Mouse (Mus musculus) spleen, adult 12 weeks (tissue): ENCODE measurements around the gene Dgkg.
A peak's percentile ranks its signal among the peaks of the same experiment; 100 is the strongest.

ENCODE experiments used
- DNase-seq: peaks from one replicate; pipeline ENCODE4 v3.0.0; 2022; ENCODE audit warnings: low spot score

The Dgkg gene

DNA sequence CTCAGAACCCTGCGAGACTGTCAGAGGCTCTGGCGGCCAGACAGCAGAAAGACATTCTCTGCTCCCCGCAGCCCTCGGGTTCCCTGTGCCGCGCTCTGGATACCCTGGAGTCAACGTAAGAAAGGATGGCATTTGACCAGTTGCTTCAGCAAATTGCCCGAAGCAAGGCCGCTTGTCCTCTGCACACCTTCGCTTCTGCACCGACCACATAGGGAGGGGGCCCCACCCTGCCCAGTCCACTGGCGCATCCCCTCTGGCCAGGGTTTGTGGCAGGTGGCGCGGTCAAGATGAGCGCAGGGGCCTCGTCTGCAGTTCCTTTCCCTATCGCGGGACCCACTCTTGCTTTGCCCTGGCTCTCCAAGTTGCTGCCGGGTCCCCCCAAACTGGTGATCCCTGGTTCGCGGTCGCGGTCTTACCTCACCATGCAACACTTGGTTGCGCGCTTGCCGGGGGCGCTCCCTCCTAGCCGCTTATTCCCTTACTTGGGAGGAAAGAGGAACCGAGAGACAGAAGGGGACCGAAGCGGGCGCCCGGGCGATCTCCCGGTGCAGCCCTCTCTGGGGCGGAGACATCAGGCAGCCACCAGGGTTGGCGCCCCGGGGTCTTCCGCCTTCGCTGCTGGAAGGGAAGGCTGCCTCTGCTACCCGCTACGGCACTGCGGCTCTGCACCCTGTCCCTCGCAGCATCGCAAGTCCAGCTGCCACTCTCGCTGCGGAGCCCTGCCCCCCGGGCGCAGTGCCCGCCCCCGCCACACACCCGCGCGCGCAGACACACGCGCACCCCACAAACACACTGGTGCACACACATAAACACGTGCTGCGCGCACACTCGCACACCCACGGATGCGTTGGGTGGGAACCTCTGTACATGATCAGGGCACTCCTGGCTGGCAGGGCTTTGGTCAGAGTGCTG, at the start of gene Dgkg:
TSS of gene Dgkg (minus strand) at position 689 of the 912 bp plus-strand sequence.
- peak; percentile 33 for DNase-seq

DNA sequence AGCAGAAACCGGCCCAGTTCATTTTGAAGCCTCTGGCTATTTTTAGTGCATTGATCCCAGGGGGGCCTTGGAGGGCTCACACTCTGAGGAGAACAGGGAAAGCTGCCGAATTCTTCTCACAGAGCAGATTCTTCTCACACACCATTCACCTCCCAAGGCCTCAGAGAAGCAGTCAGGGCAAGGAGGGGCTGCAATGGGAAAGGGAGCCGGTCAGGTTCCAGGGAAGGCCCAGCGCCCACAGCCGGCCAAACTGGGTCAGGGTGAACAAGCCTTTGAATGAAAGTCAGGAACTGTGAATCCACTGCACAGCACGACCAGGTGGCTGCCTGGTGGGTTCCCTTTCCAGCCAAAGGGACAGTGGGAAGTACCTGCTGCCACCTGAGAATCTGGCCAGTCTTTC, 47.9 kb upstream of the Dgkg start:
- DNase-seq, result no peak

DNA sequence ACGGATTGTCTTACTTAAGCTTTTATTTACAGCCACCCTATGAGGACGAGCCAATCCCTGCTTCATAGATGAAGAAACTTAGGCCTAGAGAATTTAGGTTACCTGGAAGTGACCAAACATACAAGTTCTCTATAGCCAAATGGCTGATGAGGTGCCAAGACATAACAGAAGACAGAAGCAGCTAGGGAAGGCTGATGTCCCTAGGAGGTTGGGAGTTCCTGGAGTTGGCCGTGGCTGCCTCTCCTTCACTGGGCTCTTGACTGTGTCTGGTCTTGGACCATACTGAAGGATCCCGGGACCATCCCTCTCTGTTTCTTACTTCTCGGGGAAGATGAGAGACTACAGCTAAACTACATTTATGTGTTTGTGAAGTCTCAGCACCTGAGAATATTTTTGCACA, 47.1 kb upstream of the Dgkg start:
- no peak for DNase-seq

DNA sequence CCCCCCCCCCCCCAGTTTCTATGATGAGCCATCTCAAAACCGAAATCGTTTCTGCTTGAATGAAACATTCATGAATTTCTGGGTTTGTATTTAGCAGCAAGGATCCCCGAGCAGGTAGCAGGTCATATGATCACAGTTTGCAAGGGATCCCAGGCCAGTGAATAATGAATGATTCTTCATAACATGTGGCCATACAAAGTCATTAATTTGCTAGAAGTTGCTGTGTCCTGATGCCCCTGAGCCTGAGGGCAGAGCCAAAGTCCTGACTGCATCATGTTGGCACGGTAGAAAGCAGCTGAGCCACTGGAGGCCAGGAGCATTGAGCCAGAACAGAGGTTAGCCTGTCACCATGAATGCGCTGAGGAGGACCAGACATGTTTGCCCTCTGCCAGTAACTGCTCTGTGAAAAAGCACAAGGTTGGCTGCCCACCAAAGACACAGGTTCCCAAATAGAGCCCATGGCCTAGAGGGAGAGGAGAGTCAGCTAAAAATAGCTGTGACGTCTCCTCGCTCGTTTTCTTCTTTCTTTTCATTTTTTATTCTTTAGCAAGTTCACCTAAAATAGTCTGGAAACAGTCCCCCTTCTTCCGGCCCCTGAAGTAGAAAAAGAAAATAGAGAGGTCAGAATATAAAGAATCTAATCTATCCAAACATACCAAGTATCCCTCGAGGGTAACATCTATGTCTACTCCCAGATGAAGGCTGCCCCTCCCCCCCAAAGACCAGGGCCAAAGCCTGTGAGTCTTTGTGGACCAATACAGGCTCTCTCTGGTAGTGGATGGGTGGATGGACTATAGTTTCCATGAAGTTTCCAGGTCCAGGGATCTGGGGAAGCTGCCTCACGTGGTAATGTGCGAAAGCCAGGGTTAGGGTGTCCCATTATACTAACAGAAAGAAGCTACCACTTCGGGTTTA, 42.1 kb upstream of the Dgkg start:
- no peak for DNase-seq

DNA sequence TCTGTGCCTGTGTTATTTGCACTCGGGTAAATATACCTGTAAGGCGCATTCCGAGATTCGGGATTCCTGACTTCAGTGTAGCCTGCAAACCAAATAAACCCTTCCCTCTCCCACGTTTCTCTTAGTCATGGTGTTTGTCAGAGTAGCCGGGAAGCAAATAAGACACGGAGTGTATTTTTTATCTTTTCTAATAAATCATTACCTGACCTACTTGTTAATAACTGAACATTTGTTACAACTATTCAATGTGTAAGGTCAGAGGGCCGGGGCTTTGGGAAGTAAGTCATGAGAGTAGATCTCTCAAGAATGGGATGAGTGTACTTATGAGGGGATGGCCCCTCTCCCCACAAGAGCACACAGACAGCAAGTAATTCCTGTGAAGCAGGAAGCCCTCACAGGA, 41.1 kb upstream of the Dgkg start:
- DNase-seq, result no peak

DNA sequence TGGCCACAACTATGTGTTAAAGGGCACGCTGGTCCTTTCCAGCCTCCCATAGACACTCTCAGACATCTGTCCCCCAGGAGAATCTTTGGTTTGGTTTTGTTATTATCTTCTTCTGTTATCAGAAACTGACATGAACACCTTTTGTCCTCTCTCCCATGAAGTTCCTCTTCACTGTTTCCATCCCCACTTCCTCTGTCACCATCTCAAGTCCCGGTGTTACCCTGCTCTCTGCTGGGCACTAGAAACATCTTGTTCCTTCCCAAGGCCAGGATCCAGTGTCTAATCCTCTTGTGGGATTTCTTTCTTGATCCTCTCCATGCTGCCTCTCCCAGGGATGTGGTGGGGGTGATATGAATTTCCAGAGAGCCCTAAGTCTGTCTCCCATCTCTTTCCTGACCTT, 32.6 kb upstream of the Dgkg start:
- no peak for DNase-seq

DNA sequence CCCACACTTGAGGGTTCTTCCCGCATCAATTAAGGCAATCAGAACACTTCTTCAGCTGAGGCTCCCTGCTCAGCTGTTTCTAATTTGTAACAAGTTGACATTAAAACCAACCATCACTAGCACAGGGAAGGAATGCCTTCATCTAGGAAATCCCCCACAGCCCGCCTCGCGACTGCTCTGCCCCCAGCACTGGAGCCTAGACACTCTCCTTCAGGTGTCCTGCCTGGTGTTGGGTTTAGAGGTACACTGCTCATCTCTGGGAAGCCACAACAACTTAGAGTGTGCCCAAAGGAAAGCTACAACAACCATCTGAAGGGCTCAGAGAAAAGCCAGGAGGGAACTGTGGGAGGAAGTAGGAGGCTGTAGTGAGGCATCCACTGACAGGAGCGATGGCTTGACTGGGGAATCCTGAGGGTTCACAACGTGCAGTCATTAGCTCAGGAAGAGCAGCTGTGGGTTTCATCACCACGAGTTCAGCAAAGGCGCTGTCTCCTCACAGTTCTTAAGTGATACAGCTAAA, 30.8 kb upstream of the Dgkg start:
- DNase-seq, result no peak

DNA sequence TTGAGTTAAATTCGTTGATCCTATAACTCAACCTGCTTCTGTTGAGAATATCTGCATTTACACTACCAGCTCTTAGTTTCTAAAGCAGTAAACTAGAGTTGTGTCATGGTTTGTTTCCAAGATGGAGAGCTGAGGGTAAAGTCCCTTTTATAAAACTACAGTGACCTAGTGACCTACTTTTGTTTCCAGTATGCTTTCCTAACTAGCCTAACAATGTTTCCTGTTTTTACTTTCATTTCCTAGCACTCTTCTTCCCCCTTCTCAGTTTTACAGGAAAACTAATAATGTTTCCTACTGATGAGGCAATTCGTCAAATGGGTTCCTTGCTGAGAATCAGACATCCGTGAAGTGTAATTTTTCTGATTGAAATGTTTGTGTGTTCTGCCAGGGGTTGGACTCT, 26.6 kb upstream of the Dgkg start:
- DNase-seq, result no peak

DNA sequence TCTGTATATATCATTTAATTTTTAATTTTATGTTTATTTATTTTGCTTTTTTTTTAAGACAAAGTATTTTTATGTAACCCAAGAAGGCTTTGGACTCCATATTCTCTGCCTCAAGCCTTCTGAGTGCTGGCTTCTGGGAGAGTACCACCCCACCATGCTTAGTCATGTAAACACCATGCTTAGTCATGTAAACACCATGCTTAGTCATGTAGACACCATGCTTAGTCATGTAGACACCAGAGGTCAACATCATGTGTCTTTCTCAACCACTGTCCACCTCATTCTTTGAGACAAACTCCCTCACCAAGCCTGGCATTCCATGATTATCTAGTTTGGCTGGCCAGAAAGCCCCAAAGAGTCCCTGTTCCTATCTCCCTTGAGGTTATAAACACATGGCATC, 25.7 kb upstream of the Dgkg start:
- no peak for DNase-seq

DNA sequence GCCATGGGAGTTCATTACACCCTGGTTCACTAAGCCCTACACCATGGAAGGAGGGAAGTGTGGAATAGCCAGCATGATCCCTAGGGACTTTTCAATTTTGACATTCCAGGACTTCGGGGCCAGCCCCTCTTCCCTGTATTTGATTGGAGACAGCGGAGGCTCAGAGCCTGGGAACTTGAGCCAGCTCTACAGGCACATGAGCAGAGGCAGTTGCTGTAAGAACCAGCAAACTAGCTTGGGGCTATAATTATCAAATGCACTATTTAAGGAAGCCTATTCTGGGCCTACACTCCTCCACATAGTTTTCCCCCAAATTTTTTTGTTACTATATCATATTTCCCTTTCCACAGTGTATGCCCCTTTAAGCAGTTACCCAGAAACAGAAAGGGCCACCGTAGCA, 22.6 kb upstream of the Dgkg start:
- no peak for DNase-seq

DNA sequence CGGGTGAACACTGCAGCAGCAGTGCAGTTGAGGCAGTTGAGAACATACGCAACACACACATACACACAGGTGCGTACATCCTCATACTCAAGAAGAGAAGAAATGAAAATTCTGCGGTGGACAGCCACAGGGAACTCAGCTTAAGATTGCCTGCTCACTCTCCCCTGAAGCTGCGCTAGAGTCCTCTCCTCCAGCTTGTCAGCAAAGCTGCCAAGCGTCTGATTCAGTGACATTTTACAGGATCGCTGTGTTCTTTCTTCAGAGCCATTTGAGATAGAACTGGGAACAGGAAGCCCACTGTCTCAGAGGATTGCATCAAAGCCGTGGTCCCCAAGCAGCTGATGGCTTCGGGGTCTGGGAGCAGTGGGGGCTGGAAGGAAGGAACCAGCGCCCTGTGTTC, 17.6 kb upstream of the Dgkg start:
- no peak for DNase-seq

DNA sequence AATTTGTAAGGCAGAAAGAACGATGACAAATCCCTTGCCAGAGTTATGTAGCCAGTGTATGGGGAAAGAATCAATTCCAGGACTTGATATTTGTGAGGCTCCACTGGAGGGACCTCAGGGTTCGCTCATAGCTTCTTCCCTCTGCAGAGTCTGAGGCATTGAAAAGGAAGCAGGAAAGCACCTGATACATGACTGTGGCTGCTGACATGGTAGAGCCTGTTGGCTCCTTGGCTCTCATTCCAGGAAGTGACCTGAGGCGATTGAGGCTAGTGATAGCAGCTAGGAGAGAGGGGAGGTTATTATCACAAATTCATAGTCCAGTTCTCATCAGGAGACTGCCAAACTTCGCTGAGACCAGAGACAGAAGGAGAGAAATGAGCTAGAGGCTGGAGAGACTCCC, 17.1 kb upstream of the Dgkg start:
- no peak for DNase-seq

DNA sequence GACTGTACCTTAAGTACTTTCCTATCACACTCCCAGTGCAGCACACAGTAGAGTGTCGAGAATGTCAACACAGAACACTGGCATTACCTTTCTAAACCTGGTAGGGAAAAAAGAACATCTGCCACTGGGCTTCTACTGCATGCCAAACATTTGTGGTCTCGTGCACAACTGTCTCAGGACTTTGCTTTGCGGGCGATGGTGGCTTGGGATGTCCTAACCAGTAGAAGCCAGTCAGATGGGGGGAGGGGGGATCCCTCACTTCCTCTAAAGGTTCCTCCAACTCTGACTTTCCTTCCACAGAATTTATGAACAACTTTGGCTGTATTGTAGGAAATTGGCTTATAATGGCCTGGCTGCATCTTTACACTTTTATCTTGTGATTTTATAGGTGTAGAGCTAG, 7.0 kb upstream of the Dgkg start:
- DNase-seq, result no peak

DNA sequence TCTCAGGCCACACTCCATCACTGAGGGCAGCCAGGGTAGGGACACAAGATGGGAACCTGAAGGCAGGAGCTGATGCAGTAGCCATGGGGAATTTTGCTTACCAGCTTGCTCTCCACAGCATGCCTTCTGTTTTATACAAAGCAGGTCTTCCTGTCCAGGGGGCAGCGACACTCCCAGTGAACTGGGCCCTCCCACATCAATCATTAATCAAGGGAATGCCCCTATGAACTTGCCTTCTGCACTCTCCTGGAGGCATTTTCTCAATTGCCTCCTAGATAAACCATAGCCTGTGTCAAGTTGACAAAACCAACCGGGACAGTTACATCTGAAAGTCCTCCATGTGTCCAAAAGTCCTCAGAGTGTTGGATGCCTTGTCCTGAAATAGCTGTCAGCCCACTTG, 6.1 kb upstream of the Dgkg start:
- DNase-seq, result no peak

DNA sequence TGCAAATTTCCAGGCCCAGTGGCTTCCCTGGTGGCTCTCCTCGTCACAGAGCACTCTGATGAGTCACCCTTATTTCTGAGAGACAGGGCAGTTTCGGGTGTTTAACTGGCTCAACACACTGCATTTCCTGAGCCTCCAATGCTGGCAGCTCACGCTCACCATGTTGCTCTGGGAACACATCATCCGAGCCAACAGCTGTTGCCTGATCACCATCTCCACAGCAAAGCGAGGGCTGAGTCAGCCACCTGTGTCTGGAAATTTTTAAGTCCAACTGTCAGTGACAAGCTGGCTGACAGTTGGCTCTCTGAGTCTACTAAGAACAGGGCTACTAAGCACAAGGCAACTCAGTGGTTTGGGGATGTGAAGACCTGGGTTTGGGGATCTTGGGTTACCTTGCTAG, 4.1 kb upstream of the Dgkg start:
- no peak for DNase-seq

DNA sequence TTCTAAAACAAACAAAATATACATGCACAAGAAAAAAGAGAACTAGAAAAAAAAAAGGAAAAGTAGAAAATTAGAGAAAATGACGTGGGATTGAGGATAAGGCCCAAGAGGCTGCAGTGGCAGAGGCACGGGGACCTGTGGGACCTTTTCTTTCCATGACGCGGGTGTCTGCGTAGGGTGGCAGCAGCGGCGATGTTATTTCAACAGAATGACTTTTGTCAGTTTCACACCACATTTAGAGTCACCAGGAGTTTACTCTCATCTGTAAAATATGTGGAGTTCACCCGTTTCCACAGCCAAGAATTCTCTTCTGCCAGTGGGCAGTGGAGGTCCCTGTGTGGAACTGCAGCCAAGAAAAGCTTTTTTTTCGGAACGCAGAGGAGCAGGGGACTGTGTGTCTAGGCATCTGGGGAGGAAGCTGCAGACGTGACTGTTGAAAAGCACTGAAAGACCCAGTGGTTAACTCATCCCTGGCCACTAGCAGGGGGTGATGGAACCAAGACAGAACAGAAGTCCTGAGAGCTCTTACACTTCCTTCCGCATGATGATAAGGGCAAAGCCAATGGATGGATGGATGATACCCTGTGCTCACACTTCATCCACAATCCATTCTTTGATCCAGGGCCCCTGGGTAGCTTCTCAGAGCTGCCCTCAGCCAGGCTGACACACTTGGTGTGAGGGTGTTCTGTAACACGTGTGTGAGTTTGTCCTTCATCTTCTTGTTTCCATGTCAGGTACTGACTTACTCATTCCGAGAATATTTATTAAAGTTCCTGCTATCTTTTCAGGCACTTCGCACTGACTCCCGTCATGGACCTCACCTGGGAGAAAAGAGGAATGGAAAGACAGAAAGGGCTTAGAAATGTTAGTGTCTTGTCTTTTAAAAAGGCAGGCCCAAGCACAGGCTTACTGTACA, 1.1 kb upstream of the Dgkg start:
- no peak for DNase-seq

DNA sequence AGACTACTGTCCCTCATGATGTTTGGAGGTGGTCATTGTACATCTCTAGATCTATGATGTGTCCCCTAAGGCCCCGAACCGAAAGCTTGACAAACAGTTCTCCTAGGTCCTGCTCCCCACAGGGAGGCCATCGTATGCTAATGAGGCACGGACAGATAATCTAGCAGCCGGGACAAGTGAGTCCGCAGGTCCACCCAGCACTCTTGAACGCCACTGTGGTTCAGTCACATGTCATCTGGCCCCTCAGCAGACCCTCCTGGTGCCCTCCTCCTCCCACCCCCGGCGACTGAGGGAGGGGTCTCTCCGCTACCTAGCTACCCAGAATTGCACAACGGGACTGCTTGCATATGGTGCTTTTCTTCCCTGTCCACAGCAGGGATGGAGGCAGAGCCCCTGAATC, 1.2 kb downstream of the Dgkg start:
- no peak for DNase-seq

DNA sequence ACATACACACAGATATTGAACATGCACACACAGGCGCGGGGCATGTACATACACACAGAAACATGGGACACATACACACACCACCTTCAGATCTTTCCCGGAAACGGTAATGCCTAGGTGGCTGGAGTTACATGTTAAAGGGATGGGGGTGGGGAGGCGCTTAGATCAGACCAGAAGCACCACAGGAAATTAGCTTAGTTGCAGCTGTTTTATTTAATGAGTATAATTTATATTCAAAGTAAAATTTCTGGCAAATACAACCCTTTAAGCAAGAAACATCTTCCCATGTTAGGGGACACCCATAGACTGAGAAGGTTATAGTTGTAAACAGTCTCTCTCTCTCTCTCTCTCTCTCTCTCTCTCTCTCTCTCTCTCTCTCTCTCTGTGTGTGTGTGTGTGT, 1.8 kb downstream of the Dgkg start:
- DNase-seq, result no peak

DNA sequence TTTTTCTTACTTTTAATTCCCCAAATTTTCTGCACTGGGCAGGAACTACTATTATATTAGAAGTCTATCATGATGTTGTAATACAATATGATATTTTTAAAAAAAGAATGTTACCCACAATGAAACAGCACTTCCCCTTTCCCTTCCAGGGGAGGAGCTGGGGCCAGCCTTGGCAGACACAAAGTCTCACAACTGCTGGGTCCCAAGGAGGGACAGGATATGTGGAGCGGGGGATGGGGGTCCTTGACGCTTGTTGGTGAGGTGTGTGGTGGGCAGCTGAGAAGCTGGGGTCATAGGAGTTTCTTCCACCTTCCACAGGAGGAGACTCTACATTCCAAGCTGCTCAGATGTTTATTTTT, 2.6 kb downstream of the Dgkg start:
- no peak for DNase-seq

DNA sequence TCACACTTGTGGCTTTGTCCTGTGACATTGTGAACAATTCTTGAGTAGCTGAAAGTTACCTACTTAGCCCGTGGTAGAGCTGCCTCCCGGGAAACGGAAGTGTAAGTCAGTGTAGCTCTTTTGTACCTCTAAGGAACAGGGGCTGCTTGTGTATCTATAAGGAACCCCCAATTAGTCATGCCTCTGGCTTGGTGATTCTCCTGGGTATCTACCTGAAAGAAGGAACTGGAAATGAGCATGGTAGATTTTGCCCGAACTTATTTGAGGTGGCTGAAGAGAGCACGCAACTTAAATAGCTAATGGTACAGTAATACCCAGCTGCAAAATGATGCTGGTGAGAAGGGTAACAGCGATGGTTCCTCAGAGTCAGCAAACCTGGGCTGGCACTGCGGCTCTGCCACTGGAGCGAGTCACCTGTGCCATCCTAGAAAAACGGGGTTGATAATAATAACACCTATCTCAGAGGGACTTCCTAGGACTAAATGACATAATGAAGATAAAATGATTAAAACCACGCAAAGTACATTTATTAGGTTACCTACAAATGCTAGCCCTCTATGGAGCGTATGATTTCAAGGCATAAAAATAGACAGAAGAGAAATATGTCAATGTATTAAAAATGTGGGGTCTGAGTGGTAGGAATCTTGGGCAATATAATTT, 3.1 kb downstream of the Dgkg start:
- DNase-seq, result no peak

DNA sequence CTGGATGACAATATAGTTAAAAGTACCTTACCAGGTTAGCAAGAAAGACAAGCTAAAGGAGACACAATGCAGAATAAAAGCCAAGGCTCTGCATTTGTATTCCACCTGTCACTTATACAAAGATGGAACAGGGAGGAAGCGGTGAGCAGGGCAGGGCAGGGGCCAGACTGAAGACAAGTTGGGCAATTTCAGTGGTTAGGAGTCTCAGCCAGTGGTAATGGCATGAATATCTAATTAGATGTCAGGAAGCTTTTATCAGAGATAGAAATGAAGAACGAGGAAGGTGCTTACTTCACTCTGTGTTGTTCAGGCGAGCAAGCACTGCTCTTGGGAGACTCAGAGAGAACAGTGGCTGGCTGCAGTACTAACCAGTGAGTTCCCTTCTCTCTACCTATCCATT, 5.8 kb downstream of the Dgkg start:
- no peak for DNase-seq
